Mouse (Mus musculus) testis, adult 2 months (tissue): ENCODE results near the gene Zbtb7b. TPM values are rescaled to one million over a fixed set of nuclear protein-coding genes. Genes with fewer than 3 reads are reported as not detected.

Source experiments
- H3K27ac ChIP-seq: fragments of 200-500 bp; 2 replicates; pipeline ENCODE4 v1.5.1; 2012; ENCODE audit warnings: low read depth, low read length; ENCODE audit not compliant: control insufficient read depth, insufficient read depth
- H3K27me3 ChIP-seq: fragments of 200-500 bp; 2 replicates; pipeline ENCODE4 v1.6.1; 2012; ENCODE audit warnings: mild to moderate bottlenecking, low read length, moderate library complexity; ENCODE audit not compliant: control insufficient read depth, insufficient read depth
- H3K36me3 ChIP-seq: fragments of 200-500 bp; 2 replicates; pipeline ENCODE4 v1.6.1; 2012; ENCODE audit warnings: mild to moderate bottlenecking, low read length; ENCODE audit not compliant: control insufficient read depth, insufficient read depth
- H3K4me1 ChIP-seq: fragments of 200-500 bp; 2 replicates; pipeline ENCODE4 v1.6.1; 2012; ENCODE audit warnings: low read length; ENCODE audit not compliant: control insufficient read depth, insufficient read depth
- H3K4me3 ChIP-seq: fragments of 200-500 bp; 2 replicates; pipeline ENCODE4 v1.5.1; 2012; ENCODE audit warnings: low read depth, mild to moderate bottlenecking, low read length, moderate library complexity, mixed read lengths; ENCODE audit not compliant: control insufficient read depth
- CTCF ChIP-seq: fragments of 200-500 bp; IDR thresholded peaks from 2 replicates; pipeline ENCODE4 v1.5.1; 2012; ENCODE audit warnings: low read depth, mild to moderate bottlenecking, inconsistent platforms, low read length, moderate library complexity; ENCODE audit not compliant: control insufficient read depth, insufficient read depth, insufficient replicate concordance
- POLR2A ChIP-seq: fragments of 200-500 bp; IDR thresholded peaks from 2 replicates; pipeline ENCODE4 v1.6.1; 2012; ENCODE audit warnings: low read depth, mild to moderate bottlenecking, inconsistent platforms, low read length, moderate library complexity; ENCODE audit not compliant: control insufficient read depth
- polyA plus RNA-seq: library from polyadenylated mRNA; depleted of rRNA; stranded (reverse); fragments of >200 nt; gene quantifications from 2 replicates; pipeline ENCODE4 v1.2.3, GENCODE M21; 2012

Gene Zbtb7b
- polyA plus RNA-seq, 1 experiment, result 4.4 TPM

DNA sequence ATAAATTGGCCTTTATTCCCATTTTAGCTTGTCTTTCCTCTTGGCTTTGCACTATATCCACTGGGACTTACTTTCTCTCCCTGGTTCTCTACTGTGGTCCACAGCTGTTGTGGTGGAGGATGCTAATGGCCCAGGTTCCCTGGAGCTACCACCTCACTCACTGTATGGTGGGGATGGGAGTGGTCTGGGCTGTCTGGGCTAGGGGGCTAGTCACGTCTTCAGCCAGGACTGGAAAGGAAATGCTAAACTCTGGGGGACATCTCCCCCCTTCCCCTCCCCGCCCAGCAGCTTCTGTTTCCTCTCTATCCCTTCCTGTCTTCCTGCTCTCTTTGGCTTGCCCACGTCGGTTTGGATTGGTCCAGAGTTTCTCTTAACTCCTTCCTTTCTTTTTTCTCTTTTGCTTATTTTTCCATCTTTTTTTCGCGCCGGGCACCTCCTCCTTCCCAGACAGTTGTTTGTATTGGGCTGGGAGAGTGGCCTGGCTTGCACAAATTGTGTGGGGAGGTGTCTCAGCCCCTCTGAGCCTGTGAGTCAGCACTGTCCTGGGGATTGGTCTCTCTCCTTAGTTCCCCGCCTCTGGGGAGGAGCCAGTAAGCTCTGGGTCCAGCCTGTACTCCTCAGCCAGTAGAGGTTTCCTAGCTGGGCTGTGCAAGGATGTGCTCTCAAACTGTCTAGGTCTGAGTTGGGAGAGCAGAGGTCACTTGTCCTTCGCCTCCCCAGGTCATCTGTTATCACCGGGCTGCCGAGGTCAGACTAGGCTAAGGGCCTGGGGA, 26.6 kb upstream of the Zbtb7b start:
- no peak for TF ChIP-seq CTCF
- peak; percentile 56 for TF ChIP-seq POLR2A
- H3K4me1 ChIP-seq, result peaks cover 24% of the 10 kb centered on the region
- no peaks in the 10 kb centered on the region; the same call in none of the 2 replicates for H3K36me3 ChIP-seq
- no peaks in the 10 kb centered on the region for H3K27me3 ChIP-seq
- H3K4me3 ChIP-seq, result peak overlapping the region; percentile 50
- H3K27ac ChIP-seq, result peak overlapping the region; percentile 56

- Histone ChIP-seq H3K27ac (no peak overlapping the region), H3K4me3 (no peak overlapping the region), H3K27me3 (no peaks in the 10 kb centered on the region), H3K4me1 (peaks cover 24% of the 10 kb centered on the region), H3K36me3 (no peaks in the 10 kb centered on the region; the same call in none of the 2 replicates)
- TF ChIP-seq CTCF, result no peak
Measured at GRCm38 (mm10) chr3:89420421-89420820, 25.8 kb upstream of the Zbtb7b start.

GRCm38 (mm10) chr3:89419981-89420380, 25.4 kb upstream of the Zbtb7b start:
- no peaks in the 10 kb centered on the region for H3K27me3 ChIP-seq
- peaks cover 24% of the 10 kb centered on the region for H3K4me1 ChIP-seq
- H3K27ac ChIP-seq, result peak overlapping the region; percentile 95
- TF ChIP-seq CTCF, result no peak
- no peak for TF ChIP-seq POLR2A
- peak overlapping the region; percentile 94 for H3K4me3 ChIP-seq
- no peaks in the 10 kb centered on the region; the same call in none of the 2 replicates for H3K36me3 ChIP-seq

DNA sequence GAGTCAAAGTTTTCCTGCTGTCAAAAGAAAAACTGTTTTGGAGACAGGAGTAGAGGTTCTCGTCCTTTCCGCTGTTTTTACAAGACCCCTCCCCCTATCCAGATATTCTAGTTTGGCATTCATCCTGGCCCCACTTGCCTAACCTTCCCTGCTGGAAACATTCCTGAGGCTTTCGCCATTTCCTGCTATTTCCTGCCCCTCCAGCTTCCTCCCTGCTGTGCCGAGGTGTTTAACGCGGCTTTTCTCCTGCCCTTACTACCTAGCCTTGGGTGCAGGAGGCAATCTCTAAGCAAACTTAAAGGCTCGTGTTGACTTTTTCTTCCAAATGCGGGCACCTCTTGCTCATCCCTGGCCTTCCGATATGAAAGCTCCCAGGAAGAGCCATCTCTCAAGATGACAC, 25.0 kb upstream of the Zbtb7b start:
- Histone ChIP-seq H3K27me3 (no peaks in the 10 kb centered on the region), H3K4me1 (peaks cover 24% of the 10 kb centered on the region), H3K27ac (peak overlapping the region; percentile 95), H3K36me3 (peaks cover 1% of the 10 kb centered on the region), H3K4me3 (peak overlapping the region; percentile 94)
- TF ChIP-seq CTCF, result no peak
- no peak for TF ChIP-seq POLR2A

DNA sequence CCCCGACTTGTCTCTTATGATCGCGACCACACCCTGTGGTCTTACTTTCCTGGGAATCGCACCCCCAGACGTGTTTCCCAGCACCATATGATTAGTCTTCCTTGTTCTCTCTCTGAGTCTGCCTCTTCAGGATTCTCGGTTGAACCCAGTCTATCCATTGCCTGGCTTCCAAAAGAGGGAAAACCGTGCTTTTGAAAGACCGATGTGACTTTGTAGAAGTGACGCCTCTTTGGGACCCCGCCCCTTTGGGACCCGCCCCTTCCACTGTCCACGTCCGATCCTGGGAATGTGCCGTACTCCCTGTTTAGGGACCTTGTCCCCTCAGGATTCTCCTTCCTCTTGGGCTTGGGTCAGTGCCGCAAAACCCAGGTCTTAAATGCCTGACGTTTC, 24.3 kb upstream of the Zbtb7b start:
- H3K4me1 ChIP-seq, result peaks cover 24% of the 10 kb centered on the region

DNA sequence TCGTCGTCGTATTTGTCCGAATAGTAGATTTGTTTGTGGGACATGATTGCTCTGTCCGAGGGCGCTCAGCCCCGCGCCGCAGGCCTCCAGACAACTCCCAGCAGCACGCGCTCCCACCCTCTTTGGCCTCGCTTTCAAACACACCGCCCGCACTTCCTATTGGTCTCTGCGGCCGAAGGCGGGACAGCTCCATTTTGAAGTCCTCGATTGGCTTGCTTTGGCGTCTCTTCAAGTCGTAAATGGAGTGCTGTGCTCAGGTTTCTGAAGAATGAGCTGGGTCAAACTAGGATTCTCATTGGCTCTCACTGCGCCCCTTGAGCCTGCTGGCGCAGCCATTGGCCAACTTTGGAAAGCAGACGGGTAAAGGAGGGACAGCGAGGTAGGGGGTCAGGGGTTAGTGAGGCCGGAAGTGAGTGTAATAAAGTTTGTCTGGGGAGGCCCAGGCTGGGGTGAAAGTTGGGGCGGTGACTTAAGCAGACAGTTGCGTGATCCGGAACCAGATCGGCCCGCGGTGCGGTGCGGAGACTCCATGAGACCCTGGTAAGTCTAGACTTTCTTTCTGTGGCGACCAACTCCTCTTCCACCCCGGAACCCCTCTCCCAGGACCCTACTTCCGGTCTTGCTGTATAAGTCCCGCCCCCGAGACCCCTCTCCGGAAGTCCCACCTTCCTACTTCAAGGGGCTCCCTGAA, 23.7 kb upstream of the Zbtb7b start, which contains the start of the genes Cks1b and Shc1:
Gene Cks1b (minus strand): TSS at position 214 of the 691 bp plus-strand sequence.
Gene Shc1 (plus strand): TSS at position 274 of the 691 bp plus-strand sequence.
- no peaks in the 10 kb centered on the region for H3K27me3 ChIP-seq
- peaks cover 24% of the 10 kb centered on the region for H3K4me1 ChIP-seq
- H3K27ac ChIP-seq, result peak within 1 kb of the TSS; percentile 95
- H3K36me3 ChIP-seq, result peaks cover 1% of the 10 kb centered on the region; the same call in 1 of the 2 replicates
- peak; percentile 59 for TF ChIP-seq POLR2A
- no peak for TF ChIP-seq CTCF
- peak within 1 kb of the TSS; percentile 94 for H3K4me3 ChIP-seq

More for the DNA sequence above, 24.3 kb upstream of the Zbtb7b start:
- no peak; the same call in 1 of the 2 replicates for TF ChIP-seq POLR2A
- no peak for TF ChIP-seq CTCF
- H3K36me3 ChIP-seq, result peaks cover 1% of the 10 kb centered on the region
- no peaks in the 10 kb centered on the region for H3K27me3 ChIP-seq
- H3K27ac ChIP-seq, result peak overlapping the region; percentile 95
- H3K4me3 ChIP-seq, result peak overlapping the region; percentile 94

DNA sequence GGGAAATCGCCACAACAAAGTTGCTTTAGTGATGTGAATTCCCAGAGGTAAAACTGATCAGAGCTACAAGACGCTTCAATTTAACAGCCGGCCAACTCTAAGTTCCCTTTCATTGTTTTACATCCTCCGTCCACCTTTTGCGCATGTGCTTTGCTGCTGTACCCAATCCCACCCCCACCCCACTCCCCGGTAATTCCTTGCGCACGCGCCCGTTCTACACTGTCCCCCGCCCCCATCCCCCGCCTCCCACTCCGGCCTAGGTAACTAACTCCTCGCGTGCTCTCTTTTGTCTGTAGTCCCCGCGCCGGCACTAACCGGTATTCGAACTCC, 23.2 kb upstream of the Zbtb7b start:
- Histone ChIP-seq H3K4me1 (peaks cover 24% of the 10 kb centered on the region), H3K36me3 (peaks cover 1% of the 10 kb centered on the region; the same call in 1 of the 2 replicates), H3K27ac (peak overlapping the region; percentile 95), H3K4me3 (peak overlapping the region; percentile 94), H3K27me3 (no peaks in the 10 kb centered on the region)
- no peak for TF ChIP-seq CTCF
- TF ChIP-seq POLR2A, result no peak
